Mouse (Mus musculus): ENCODE data around the gene Mus81.

The Mus81 gene

GRCm38 (mm10) chr19:5471846-5472245 is 16.4 kb downstream of the Mus81 start:
- in situ Hi-C loops (cut with MboI): no loop called here

GRCm38 (mm10) chr19:5468374-5468773 is 19.8 kb downstream of the Mus81 start, which contains the start of gene Ctsw:
TSS of gene Ctsw (minus strand) at chr19:5468507.
- in situ Hi-C loops (cut with MboI): no loop called here

DNA sequence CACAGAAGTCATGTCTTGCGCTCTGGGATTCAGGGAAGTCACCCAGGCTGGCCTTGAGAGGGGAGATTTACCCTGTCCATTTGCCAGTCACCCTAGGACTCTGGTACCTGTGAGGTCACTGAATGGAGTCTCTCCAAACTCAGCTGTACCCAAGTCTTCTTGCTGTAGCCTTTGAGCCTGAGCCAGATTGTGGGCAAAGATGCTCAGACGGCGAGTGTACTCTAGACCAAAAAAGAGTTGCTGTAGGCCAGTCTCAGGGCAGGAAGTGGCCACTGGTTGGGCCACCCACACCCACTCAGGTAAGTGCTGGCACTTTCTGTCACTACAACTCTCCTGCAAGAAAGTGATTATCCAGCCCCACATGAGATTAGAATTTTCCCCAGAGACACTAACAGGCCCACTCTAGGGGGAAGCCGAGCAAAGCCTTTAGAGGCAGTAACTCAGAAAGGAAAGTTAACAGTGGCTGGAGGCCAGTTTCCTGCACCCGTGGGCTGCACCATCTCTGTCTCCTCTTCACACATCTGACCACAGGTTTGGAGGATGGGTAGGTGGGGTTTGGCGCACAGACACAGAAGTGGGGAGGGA is 21.2 kb downstream of the Mus81 start:
- in situ Hi-C loops (cut with MboI): no loop called here

- in situ Hi-C loops (cut with MboI): no loop called here
Observed at GRCm38 (mm10) chr19:5465037-5465436, 23.2 kb downstream of the Mus81 start.

DNA sequence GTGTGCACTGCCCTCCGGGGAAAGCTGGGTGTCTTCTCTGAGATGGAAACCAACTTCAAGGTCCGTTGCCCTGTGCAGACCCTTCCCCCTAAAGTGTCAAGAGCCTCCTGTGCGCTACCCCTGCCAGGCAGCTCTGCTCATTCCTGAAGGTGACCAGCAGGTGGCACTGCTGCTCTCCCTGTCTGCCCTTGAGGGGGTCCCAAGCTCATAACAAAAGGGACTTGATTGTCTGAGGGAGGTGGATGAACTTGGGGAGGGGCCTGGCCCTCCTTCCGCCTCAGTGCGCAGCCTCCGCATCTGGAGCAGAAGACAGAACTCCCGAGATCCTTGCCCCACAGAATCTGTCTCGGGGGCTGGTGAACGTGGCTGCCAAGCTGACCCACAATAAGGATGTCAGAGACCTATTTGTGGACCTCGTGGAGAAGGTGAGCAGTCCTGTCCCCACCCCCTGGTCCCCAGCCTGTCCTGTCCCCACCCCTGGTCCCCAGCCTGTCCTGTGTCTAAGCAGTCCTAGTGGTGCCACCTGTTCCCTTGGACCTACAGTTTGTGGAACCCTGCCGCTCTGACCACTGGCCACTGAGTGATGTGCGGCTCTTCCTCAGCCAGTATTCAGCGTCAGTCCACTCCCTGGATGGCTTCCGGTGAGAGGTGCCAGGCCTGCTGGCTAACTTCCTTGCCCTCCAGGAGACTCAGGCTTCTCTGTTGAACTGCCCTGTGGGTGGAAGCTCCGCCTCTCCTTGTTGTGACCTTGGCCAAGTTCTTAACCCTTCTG is 24.2 kb downstream of the Mus81 start:
- in situ Hi-C loops (cut with MboI): no loop called here

GRCm38 (mm10) chr19:5463212-5463611 is 25.0 kb downstream of the Mus81 start:
- in situ Hi-C loops (cut with MboI): no loop called here

- in situ Hi-C loops (cut with MboI): no loop called here
Observed at GRCm38 (mm10) chr19:5461411-5461810, 26.8 kb downstream of the Mus81 start.

GRCm38 (mm10) chr19:5460465-5460911 is 27.7 kb downstream of the Mus81 start, which contains the start of gene Fibp:
TSS of gene Fibp (plus strand) at chr19:5460615.
- in situ Hi-C loops (cut with MboI): no loop called here

DNA sequence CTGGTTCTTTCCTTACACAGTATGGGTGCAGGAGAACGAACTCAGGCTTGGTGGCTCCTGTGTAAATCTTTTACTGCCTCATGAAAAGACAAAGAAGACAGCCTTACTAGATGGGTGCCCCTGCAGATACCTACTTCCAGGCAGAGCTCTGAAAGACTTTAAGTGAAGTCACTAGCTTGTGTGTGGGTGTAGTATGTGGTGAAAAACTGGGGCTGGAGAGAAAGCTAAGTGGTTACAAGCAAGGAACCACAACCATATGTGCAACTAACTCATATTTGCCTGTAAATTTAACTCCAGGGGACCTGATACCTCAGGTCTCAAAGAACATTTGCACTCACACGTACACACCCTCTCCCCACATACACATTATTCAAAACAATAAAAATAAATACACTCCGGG is 28.3 kb downstream of the Mus81 start:
- in situ Hi-C loops (cut with MboI): no loop called here

GRCm38 (mm10) chr19:5459019-5459418 is 29.2 kb downstream of the Mus81 start:
- in situ Hi-C loops (cut with MboI): no loop called here

DNA sequence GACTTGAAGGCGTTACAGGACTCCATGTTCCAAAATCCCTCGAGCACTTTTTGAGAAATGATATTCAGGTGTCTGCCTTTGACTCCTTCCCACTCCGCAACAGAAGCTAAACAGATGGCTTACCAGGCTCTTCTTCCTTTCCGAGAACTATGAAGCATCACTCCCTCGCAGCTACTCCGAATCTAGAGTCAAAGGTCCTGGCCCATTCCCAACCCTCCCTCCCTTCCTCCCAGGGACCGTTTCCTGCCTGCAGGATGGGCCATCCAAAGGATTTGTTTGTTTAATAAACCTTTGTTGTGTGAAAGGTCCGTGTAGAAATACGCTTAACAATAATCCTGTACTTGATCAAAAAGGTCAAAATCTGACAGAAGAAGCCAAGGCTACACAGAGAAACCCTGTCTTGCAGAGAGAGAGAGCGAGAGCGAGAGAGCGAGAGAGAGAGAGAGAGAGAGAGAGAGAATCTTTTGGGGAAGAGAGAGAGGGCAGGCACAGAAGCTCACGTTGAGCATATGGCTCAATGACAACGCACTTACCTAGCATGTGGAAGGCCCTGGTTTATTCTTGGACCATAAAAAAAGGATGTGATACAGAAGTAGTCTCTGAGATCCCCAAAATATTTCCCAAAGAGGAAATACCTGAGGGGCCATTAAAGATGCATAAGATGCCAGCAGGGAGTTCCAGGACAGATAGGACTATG is 30.3 kb downstream of the Mus81 start, which contains the start of gene Ccdc85b:
Gene Ccdc85b (minus strand): TSS at position 149 of the 697 bp plus-strand sequence.
- in situ Hi-C loops (cut with MboI): no loop called here

DNA sequence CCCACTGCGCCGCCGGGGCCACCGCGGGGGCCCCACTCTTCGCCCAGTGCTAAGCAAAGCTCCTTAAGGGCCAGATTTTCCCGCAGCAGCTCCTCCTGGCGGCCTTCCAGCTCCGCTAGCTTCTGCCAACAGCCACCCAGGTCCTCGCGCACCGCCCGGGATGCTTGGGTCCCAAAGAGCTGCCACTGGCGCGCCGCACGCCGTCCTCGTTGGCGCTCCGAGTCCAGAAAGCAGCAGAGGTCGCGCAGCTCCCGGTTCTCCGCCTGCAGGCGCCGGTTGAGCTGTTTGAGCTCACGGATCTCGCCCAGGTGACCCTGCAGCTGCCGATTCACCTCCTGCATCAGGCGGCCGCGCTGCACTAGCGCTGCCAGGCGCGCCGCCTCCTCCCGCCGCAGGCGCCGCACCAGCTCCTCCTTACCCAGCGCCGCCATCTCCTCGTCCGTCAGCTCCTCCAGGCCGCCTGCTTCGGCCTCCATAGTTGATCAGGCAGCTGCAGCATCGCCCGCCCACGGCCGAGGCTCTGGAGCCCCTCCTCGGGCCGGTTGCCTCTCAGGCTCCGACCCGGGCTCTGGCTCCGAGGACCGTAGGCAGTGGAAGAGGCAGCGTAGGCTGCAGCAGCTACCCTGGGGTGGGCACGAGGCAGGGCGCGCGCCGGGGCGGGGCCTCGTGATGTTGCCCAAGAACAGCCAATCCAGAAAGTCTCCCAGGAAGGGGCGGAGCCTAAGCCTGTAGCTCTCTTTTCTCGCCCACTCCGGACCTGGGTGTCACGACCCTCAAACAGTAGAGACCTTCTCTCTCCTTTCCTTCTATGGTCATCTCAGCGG is 31.1 kb downstream of the Mus81 start:
- in situ Hi-C loops (cut with MboI): no loop called here

DNA sequence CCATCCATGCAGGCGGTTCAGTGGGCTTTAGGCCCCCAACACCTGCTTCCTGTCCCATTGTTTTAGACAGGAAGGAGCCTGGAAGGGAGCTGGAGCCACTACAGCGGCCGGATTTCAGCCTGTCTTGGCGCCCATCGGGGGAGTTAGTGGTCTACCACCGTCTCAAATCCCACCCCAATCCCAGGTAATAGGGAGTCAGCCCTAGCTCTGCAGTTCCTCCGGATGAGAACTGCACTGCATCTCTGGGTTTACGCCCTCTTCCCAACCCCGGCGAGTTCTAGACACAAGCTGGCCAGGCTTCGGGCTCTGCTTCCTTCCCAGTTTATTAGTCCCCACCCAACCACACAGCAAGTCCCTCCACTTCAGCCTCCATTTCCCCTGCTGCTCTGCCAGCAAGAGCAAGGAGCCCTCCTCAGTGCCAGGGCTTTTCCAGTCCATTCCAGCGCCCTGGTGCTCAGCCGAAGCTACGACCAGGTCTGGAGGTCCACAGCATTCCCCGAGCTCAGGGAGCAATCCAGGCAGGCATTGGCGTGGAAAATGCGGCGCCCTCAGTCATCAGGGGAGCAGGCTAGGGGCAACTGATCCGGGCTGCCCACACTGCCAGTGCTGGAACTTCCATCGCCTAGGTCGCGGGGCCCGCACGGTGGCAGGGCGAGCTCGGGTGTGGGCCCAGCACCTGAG is 31.8 kb downstream of the Mus81 start:
- in situ Hi-C loops (cut with MboI): no loop called here

- in situ Hi-C loops (cut with MboI): no loop called here
Observed at GRCm38 (mm10) chr19:5455568-5455967, 32.6 kb downstream of the Mus81 start.

- in situ Hi-C loops (cut with MboI): no loop called here
Observed at GRCm38 (mm10) chr19:5455037-5455436, 33.2 kb downstream of the Mus81 start.

DNA sequence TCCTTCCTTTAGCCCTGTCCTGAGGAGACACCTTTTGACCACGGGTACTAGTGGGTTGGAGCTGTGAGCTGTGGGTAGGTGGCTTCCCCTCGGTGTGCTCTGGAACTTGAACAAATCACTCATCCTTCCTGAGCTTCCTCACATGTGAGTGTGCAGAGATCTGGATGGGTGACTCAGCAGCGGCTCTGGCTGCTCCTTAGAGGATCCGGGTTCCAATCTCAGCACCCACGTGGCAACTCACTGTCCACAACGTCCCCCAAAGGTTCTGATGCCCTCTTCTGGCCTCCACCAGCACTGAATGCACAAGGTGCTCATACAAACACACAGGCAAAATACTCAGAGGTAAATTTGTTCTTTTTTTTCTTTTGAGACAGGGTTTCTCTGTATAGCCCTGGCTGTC is 36.4 kb downstream of the Mus81 start:
- in situ Hi-C loops (cut with MboI): no loop called here

- in situ Hi-C loops (cut with MboI): no loop called here
Observed at GRCm38 (mm10) chr19:5449673-5450072, 38.5 kb downstream of the Mus81 start.

DNA sequence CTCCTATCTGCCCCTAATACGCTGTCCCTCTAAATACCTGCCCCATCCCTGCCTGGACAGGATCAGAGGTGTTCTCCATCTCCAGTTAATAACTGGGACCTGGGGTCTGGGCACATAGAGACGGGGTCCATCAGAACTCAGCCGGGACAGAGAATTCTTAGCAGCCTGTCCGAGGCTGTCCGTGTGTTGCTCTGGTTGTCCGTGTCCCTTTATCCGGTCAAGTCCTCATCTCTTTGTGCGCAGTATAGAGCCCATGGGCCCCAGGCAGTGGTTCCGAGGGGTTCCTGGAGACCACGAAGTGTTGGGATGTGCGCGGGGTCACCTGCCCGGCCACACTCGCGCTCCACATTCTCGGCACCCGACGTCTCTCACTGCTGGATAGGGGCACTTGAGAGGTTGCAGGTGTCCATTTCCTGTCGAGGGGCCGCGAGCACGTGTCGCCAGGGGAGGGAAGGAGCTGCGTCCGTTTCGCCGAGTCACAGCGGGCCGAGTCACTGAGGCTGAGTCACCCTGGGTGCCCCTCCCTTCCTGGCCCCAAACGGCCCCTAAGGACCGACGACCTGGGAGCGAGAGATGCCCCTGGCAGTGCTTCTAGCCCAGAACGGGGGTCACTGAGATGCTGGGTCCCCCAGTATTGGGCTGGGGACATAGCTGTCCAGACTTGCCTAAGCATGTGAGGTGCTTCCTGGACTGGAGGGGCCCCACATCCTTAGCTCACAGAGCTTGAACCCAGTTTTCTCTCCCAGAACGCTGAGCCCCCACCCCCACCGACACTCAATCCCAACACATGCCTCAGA is 39.6 kb downstream of the Mus81 start:
- in situ Hi-C loops (cut with MboI): no loop called here

- in situ Hi-C loops (cut with MboI): no loop called here
Observed at GRCm38 (mm10) chr19:5447515-5448353, 40.5 kb downstream of the Mus81 start, which contains the start of gene Fosl1. TSS of gene Fosl1 (plus strand) at chr19:5447547.

All from mature B cell (primary cell).